Mouse (Mus musculus) lung, postnatal 10 days (tissue): ENCODE measurements around the gene Tbc1d22a.

Source experiments
- DNase-seq: peaks from one replicate; pipeline ENCODE4 v3.0.0; 2021

Tbc1d22a gene

DNA sequence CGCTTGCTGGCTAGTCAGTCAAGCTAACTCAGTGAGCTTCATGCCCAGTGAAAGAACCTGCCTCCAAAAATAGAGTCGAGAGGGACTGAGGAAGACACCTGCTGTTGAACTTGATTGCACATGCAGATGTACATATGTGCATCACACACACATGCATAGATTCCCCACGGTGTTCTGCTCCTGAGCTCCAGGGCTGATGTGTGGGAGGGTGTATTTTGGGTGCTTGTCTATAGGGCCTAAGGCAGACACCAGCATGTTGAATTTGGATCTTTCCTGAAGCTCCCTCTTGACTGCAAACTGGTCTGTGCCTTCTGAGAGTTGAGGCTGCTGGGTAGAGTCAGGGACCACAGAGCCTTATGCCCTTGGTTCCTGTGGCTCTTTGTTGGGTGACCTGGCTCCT is 23.8 kb downstream of the Tbc1d22a start:
- DNase-seq, result no peak

DNA sequence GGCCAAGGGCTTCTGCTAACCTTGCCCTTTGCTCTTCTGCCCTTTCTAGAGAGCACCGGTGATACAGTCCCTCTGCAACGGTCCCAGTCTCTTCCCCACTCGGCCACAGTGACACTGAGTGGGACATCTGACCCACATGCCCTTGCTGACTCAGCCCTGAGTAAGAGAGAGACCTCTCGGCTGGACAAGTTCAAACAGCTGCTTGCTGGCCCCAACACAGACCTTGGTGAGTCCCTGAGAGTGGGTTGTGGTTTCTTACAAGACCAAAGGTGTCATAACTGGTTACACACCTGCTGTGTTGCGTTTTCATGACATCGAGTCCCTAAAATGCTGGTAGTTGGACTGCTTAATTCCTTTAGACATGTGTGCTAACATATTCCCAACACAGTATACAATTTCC is 24.8 kb downstream of the Tbc1d22a start:
- DNase-seq, result no peak

DNA sequence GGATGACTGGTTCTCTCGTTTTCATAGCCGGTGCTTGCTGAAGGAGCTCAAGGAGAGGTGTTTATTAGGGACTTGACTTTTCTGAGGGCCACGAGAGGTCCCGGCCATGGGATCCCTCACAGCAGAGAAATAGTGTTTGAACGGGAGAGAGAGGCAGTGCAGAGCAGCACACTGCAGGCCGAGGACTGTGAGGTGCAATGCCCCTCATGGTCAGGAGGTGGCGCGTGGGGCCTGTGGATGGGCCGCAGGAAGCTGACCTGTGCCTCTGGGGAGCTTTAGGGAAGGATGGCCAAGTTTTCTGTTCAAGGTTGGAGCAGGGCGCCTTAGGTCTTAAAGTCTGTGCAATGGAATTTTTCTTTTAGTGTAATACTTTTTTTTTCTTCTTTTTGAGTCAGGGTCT is 25.5 kb downstream of the Tbc1d22a start:
- DNase-seq, result peak; percentile 71

DNA sequence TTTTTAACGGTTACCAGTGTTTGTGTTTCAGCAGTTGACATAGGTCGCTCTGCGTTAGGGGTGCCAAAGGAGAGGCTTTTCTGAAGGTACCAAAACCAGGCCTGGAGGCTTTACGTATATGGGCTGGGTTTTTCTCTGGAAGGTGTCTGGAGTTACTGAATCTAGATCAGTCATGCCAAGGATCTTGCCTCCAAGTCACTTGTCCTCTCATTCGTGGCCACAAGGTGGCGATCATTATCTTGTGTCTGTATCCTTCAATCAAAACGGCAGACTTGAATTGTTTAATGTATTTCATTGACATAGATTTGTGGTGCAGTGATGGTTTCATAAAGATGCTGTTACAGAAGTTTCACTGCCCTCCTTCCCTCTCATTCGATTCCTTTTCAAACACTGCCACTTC is 29.4 kb downstream of the Tbc1d22a start:
- DNase-seq, result peak; percentile 81

DNA sequence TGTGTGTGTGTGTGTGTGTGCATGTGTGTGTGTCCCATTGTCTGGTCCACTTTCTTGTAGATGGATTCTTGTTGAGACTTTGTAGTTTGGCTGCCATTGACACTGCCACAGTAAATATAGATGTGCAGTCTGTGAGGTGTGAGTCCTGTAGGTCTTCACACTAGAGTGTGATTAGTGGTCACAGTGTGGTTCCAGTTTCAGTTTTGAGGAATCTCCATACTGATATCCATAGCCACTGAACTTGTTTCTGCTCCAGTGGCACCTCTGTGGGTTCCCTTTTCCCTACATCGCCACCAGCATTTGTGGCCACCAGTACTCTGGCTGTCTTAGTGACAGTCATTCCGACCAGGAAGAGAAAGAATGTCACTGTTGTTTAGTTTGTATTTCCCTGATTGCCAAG is 30.1 kb downstream of the Tbc1d22a start:
- DNase-seq, result no peak

DNA sequence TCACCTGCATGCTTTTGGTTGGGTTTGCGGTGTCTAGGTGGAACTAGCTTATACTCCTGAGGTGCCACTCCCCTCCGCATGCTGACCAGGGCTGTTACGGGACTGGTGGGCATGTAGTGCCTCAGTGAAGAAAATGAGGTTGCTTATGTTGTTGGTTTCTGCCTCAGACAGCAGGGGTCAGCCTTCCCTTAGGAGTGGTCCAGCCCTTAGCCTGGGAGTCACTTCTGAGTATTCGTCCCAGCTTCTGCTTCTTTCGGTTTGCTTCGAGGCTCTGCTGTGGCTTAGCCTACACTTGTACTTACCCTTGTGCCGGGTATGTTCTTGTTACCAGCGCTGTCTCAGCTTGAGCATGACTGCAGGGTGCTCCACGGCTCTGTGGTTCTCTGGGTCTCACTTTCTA is 36.0 kb downstream of the Tbc1d22a start:
- DNase-seq, result peak; percentile 71

DNA sequence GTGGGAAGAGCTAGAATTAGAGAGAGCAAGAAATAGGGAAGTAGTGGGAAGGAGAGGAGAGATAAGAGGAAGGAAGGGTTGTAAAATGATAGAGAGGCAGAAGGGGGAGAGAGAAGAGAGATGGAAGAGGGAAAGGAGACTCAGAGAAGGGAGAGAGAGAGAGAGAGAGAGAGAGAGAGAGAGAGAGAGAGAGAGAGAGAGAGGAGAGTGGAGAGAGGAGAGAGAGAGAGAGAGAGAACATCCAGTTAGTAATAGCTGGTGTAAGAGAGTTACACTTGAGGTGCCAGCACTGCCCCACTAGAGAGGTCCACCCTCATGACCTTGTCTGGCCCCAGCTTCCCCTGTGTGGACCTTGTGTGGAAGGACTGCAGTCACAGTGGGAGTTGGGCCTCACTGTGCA is 37.9 kb downstream of the Tbc1d22a start:
- no peak for DNase-seq

DNA sequence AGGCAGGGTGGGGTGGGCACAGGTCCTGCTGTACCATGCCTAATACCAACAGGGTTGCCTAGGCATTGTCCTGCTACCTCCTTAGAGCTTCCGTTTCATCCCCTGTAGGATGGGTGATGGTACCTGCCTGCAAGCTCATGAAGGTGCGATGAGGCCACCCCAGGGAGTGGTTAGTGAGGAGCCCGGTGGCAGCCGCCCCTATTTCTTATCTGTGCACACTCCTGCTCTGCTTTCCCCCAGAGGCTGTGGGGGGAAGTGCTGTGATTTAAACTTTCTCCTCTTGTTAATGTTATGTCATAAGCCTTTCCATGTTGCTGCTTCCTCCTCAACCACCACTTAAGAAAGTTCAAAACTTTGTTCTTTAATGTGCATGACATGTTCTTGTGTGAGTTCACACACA is 38.4 kb downstream of the Tbc1d22a start:
- no peak for DNase-seq

DNA sequence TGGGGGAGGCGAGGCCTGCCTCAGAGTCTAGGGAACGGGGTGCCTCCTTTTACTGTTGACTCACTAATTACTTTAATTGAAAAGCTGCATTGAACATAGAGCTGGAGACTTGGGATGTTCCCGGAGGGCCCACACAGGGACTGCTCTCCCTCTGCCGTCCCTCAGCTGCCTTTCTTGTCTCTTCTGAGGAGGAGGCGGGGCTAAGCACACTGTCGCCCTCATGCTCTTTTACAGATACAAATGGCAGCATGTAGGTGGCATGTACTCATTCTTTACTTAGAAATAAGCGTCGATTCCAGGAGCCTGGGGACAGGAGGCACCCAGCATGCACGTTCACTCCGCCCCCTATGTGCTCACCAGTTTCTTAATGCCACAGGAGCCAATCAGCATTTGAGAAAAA is 39.2 kb downstream of the Tbc1d22a start:
- no peak for DNase-seq

DNA sequence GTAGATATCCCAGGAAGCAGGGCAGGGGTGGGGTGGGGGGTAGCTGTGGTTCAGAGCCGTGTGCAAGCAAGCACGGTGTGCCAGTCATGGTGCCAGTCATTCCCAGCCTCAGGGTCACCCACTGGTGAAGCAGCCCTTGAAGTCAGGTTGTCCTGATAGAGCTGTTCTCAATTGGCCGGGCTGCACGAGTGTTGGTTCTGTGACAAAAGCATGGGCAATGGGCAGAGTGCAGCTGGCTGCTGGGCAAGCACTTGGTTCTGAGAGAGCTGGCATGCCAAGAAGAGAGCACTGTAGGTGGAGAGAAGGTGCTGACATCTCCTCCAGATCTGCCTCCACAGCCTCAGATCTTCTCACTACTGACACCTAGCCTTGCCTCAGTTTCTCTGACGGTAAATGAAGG is 41.9 kb downstream of the Tbc1d22a start:
- no peak for DNase-seq

DNA sequence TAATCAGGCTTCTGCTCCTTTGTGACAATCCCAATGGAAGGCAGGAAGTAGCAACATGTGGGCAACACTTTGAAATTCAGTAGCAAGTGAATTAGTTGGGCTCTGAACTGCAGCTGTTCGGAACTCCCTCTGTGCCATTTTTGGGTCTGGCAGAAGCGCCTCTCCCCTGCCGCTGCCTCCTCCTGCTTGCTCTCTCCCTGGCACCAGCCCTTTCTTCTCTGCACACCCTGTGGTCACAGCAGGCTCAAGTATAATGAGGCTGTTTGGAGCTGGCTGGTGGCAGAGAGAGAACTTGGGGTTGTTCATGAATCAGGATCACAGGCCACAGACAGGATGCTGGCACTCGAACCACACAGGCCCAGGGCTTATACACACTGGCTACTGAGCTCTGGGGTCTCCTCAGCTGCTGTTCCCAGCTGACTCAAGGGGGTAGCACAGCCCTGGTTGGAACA is 42.5 kb downstream of the Tbc1d22a start:
- no peak for DNase-seq

DNA sequence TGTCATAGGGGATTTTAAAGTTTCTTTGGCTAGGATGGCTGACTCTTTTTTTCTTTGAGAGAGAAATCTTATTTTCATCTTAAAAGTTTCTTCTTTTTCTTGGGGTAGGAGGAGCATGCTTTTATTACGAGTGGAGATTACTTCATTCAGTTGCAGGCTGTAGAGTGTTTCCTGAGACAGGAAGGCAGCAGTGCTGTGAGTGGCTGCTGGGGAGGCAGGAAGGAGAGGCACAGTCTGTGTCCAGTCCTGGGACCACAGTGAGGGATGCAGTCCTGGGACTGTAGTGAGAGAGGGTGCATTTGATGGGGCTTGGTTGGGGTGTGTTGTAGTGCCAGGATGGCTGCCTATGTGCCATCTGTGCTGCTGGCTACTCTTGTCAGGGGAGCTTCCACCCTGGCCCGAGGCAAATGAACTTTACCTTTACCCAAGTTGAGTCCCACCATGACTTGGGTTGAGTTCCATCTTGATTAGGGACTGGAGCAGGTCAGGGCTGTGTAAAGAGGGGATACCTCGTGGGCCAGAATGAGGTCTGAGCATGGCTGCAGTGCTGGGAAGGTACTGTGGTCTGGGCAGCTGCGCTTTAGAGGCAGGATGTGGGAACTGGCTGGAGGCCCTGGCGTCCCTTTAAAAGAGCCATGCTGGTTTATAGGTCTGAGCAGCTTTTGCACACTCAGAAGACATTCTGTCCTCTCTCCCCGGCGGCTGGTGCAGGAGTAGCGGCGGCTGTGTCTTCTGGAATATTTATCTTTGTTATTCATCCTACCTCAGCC is 43.8 kb downstream of the Tbc1d22a start:
- no peak for DNase-seq

DNA sequence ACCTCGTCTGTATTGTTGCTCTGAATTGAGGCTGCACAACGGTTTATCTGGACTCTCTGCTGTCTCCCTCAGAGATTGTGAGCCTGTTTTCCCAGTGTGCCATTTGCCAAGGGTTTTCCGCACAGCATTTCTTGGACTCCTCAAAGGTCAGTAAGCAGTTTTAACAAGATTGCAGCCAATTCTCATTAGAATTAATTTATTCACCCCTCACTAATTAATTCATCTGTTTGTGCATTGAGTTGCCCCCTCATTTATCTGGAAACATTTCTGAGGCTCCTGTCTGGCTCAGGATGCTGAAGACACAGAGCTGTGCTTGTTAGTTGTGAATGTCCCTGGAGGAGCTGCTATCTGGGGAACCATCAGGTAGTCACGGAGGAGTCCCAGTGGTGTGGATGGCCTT is 45.0 kb downstream of the Tbc1d22a start:
- no peak for DNase-seq

DNA sequence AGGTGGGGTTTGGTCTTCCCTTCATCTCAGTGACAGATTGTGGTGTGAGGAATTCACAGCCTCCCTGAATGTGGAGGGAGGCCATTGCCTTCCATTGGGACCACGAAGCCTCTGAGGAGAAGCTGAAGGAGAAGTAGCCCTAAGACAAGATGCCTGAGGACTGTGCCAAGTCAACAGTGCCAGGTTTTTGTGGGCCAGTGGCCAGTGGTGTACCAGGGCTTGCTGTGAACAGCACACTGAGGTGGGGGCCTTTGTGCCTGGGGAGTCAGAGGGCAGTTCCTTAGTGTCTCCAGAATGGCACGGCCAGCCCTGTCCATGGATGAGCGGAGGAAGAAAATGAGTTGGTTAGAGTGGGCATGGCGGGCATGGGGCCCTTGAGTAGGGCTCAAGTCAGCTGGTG is 45.9 kb downstream of the Tbc1d22a start:
- no peak for DNase-seq

DNA sequence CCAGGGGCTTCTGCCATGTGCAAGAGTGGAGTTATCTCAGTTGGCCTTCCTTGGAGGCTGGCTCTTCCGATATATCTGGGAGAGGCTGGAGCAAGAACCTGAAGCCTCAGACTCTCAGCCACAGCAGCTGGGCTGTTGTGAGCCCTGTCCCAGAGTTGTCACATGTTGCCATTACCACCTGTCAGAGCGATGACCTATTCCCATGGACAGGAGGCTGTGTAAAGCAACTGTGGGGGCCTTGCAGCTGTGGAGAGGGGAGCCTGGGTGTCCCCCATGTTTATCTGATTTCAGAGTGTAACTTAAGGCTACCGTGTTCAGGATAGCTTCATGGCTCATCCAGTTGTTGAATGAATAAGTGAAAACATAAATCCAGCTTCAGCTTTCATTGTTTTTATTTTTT is 50.1 kb downstream of the Tbc1d22a start:
- DNase-seq, result no peak

DNA sequence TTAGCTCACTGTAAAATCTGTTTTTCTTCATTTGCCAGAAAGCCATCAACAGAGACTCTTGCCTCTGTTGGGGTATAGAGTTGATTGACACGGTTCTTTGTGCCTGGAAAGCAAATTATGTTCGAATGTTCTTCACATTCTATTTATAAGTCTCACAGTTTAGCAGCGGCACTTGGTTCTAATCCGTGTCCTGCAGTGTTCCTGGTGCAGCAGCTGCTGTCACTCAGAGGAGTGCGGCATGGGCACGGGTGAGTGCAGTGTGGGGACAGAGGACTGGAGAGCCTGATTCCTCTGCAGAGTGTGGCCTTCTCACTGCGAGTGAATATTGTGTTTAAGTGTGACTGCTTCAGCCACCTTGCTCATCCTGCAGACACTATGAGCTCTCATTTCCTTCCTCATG is 50.5 kb downstream of the Tbc1d22a start:
- DNase-seq, result no peak

DNA sequence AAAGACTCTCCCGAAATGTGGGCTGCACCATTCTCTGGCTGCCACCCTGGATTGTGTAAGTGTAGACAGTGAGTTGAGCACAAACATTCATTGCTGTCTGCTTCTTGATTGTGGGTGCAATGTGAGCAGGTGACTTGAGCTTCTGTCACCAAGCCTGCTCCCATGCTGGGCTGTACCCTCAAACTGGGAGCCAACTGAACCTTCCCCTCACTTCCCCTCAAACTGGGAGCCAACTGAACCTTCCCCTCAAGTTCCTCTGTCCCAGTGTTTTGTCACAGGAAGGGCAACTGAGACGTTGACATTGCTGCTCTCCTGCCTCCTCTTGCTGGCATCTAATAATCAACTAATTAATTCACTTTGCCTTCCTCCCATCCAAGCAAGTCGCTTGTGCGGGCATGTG is 52.7 kb downstream of the Tbc1d22a start:
- no peak for DNase-seq

DNA sequence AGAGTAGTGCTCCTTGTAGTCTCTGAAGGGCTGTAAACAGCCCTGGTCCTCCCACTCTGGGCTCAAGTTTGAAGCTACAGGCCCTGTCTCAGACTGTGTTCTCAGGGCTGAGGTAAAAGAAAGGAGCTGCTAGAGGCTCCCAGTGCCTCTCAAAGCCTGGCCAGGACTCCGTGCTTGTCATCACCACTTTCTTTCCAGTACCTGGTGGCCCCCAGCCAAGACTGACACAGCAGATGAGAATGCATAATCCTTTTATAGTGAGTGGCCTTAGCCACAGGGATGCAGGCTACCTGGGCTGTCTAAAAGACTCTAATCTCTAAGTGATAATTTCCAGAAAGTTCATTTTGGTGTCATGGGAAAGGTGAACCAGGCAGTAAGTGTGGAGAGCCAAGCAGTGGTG is 54.3 kb downstream of the Tbc1d22a start:
- peak; percentile 13 for DNase-seq

DNA sequence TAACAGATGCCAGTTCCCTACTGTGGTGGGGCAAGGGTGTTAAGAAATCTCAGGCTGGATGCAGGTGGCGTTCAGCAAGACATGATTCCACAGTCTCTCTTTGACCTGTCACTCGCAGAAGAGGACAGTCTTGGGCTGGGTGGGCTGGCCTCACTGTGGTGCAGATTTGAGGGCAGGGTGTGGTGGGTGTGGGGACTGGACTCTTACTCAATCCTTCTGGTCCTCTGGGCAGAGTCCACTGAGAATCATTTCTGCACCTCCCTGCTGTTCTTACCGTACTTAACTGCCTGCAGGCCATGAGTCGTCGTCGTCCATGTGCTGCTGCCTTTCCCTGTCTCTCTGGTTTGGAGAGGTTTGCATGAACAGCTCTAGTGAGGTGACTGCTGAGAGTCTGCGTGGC is 61.5 kb downstream of the Tbc1d22a start:
- no peak for DNase-seq

DNA sequence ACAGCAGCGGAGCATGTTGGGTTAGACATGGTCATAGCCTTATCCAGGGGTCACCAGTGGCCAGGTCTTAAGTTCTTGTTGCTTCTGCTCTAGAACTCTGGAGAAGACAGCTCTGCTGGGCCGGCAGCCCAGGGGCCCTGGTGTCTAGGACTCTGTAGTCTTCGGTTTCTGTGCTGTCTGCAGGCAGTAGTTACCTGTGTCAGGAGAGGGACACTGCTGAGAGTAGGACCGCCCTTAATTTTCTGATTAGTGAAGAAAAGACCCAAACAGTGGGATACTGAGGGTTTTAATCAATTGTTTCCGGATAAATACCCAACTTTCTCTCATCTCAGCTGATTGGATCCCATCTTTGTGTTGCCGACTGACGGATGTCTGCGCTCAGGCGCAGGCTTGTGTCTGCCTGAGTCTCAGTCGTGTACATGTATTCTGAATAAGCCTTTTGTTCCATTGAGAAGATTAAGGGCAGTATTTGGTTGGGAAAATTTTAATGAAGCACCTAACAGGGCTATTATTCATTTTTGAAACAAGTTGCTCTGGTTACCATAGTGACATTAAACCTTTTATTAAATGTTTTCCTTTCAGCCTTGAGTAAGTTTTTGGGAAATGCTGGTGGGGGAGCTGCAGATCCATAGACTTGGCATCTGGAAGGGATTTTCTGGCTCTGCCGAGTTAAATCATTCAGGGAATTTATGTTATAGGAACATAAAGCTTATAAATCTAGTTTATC is 62.4 kb downstream of the Tbc1d22a start:
- no peak for DNase-seq

DNA sequence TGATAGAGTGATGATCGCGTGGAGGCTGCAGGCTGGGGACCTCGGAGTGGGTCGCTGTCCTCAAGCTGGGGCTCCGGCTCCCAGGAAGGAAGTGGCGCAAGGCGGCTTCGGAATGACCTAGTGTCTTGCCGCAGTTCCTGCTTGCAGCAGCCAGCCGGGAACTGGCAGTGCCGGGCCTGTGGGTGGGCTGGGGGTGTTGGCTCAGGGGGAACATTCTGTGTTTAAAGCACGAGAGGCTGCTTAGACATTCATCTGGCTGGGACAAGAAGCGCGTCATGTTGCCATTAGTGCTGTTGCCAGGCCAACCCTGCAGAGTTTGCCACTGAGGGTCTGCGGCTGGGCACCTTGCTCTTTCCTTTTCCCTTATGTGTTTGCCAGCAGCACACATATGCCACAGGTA is 63.2 kb downstream of the Tbc1d22a start:
- peak; percentile 69 for DNase-seq

DNA sequence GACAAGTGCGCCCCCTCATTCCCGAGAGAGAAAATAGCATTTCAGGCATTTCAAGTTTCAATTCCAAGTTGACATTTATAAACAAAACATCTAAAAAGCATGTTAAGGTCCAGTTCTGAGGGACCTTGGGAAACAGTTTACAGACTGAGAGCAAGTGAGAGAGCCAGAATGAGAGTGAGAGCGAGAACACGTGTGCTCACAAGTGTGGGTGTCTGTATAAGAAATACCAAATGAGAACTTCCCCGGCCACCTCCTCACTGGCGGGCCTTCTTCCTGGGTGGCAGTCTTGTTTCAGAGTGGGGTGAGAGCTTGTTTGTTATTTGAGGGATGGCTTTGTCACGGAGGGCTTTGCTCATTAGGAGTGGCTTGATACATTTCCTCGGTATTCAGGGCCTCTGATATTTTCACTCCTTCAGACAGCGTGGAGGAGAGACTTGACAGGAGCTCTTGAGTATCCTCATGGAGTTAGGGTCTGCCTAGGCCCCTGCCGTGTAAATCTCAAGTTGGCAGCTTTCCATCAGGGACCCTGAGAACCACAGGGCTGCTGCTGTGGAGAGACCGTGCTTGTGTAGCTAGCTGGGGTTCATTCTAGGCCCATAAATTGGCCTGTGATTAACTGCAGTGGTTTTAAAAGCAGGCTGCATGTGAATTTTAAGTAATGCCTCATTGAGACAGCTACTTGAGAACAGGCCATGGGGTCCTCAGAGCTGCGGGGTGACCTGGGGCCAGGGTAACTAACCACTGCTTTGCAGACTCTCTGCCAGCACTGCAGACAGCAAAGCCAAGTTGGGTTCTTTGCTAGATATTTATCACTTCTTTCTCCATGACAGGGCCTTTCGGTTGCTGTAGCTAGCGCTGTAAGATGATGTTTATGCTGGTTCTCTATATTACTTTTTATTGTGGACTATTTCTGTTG is 65.1 kb downstream of the Tbc1d22a start:
- peak; percentile 31 for DNase-seq

DNA sequence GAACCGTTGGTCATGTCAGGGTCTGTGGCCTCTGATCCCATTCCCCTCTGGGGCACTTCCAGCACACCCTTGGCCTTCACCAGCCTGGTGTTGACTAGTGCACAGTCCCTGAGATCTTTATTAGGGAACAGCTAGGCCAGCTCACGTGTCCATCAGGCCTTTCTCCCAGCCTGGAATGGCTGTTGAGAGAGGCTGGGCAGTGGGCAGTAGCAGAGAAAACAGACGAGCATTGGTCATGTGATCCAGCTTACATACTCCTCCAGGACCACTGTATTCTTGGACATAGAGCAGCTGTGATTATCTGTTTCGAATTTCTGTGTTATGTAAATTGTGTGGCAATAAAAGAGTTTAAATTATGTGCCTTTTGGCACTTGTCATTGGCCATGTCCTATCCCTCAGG is 65.9 kb downstream of the Tbc1d22a start:
- peak; percentile 22 for DNase-seq

DNA sequence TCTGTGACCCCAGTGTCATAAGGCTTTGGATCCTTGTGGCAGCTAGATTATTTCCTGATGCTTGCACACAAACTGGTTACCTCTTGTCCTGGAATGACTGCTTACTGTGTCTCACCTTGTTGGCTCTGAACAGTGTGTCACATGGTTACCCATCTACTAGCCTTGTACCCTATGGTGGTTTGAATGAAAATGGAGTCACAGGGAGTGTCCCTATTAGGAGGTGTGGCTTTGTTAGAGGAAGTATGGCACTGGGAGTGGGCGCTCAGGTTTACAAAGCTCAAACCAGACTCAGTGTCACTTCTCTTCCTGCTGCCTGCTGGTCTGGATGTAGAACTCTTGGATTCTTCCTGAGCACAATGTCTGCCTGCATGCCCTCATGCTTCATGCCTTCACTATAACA is 69.0 kb downstream of the Tbc1d22a start:
- no peak for DNase-seq
